In genomic region chr19:44928185-44928584, GRCm38 (mm10) we compare ENCODE assay signal across 18 mouse cellular contexts. TPM values are rescaled to one million over a fixed set of nuclear protein-coding genes. Genes with fewer than 3 reads are reported as not detected.
DNase-seq lines count a peak whose midpoint lies in the region; ATAC-seq lines count a peak whose summit lies in the region.
"Had no signal": no experiment of that assay in that cellular context is flagged by ENCODE, and none has a peak within 500 bp of the region (broad histone marks: within the 10 kb centered on the region; RNA-seq: fewer than 3 reads in every experiment).

No protein-coding gene starts in this region.

- H3K36me3 ChIP-seq in kidney, embryonic 16.5 days (ENCODE audit: insufficient read depth, low read length) = no peaks in the 10 kb centered on the region
- no peaks in the 10 kb centered on the region for H3K36me3 ChIP-seq in embryonic facial prominence, embryonic 12.5 days
- H3K36me3 ChIP-seq in heart, embryonic 16.5 days (ENCODE audit: control insufficient read depth, insufficient read depth) = no peaks in the 10 kb centered on the region; the same call in 1 of the 2 replicates
- peaks cover 5% of the 10 kb centered on the region; the same call in 1 of the 2 replicates for H3K36me3 ChIP-seq in liver, embryonic 13.5 days
- H3K36me3 ChIP-seq: forebrain, embryonic 12.5 days; hindbrain, embryonic 15.5 days; limb, embryonic 13.5 days; neural tube, embryonic 15.5 days had no signal

- WGBS in kidney, embryonic 16.5 days = 53% methylated on average over 8 of the region's 8 CpGs
- 58% methylated on average over 8 of the region's 8 CpGs for WGBS in embryonic facial prominence, embryonic 12.5 days
- 20% methylated on average over 8 of the region's 8 CpGs for WGBS in heart, embryonic 16.5 days
- WGBS in liver, embryonic 13.5 days (ENCODE audit: insufficient replicate concordance) = 37% methylated on average over 8 of the region's 8 CpGs

- no peak overlapping the region for H3K9ac ChIP-seq in kidney, embryonic 16.5 days (replicated peaks; ENCODE audit: low read length)
- no peak overlapping the region for H3K9ac ChIP-seq in embryonic facial prominence, embryonic 12.5 days
- peak overlapping the region; percentile 52 for H3K9ac ChIP-seq in heart, embryonic 16.5 days (ENCODE audit: low read length)
- peak overlapping the region; percentile 22; the same call in 1 of the 2 replicates for H3K9ac ChIP-seq in liver, embryonic 13.5 days
- H3K9ac ChIP-seq: forebrain, embryonic 12.5 days; hindbrain, embryonic 15.5 days; limb, embryonic 13.5 days; neural tube, embryonic 15.5 days had no signal

- ATAC-seq in kidney, embryonic 16.5 days (ENCODE audit: low FRiP score, low TSS enrichment) = no peak
- no peak for ATAC-seq in embryonic facial prominence, embryonic 12.5 days (ENCODE audit: insufficient number of reproducible peaks, insufficient read depth, low FRiP score, low TSS enrichment)
- no peak for ATAC-seq in heart, embryonic 16.5 days (replicated peaks; ENCODE audit: extremely low read depth, insufficient read depth, low FRiP score)
- no peak for ATAC-seq in liver, embryonic 13.5 days (ENCODE audit: low read depth)
- ATAC-seq: Patski had no signal

- H3K4me1 ChIP-seq in kidney, embryonic 16.5 days (ENCODE audit: insufficient read depth, low read length) = peaks cover 35% of the 10 kb centered on the region
- peaks cover 29% of the 10 kb centered on the region for H3K4me1 ChIP-seq in embryonic facial prominence, embryonic 12.5 days
- peaks cover 41% of the 10 kb centered on the region for H3K4me1 ChIP-seq in heart, embryonic 16.5 days (ENCODE audit: control insufficient read depth, insufficient read depth, low read length)
- peaks cover 35% of the 10 kb centered on the region for H3K4me1 ChIP-seq in liver, embryonic 13.5 days (replicated peaks)

- H3K9me3 ChIP-seq in kidney, embryonic 16.5 days (ENCODE audit: low read length) = no peaks in the 10 kb centered on the region
- no peaks in the 10 kb centered on the region for H3K9me3 ChIP-seq in embryonic facial prominence, embryonic 12.5 days
- H3K9me3 ChIP-seq in heart, embryonic 16.5 days (replicated peaks; ENCODE audit: control insufficient read depth, low read length) = no peaks in the 10 kb centered on the region
- H3K9me3 ChIP-seq in liver, embryonic 13.5 days (replicated peaks) = no peaks in the 10 kb centered on the region
- H3K9me3 ChIP-seq: forebrain, embryonic 12.5 days; hindbrain, embryonic 15.5 days; limb, embryonic 13.5 days; neural tube, embryonic 15.5 days had no signal

- H3K4me3 ChIP-seq in kidney, embryonic 16.5 days (ENCODE audit: low read length) = no peak overlapping the region
- no peak overlapping the region for H3K4me3 ChIP-seq in embryonic facial prominence, embryonic 12.5 days
- peak overlapping the region; percentile 20 for H3K4me3 ChIP-seq in heart, embryonic 16.5 days (ENCODE audit: low read length)
- no peak overlapping the region for H3K4me3 ChIP-seq in liver, embryonic 13.5 days (replicated peaks)
- H3K4me3 ChIP-seq: forebrain, embryonic 12.5 days; hindbrain, embryonic 15.5 days; limb, embryonic 13.5 days; neural tube, embryonic 15.5 days had no signal

- H3K27ac ChIP-seq in kidney, embryonic 16.5 days (ENCODE audit: low read length) = 0 out of 2 replicates have a peak overlapping the region, but pooled peaks have one; percentile 18
- peak overlapping the region; percentile 83 for H3K27ac ChIP-seq in embryonic facial prominence, embryonic 12.5 days
- H3K27ac ChIP-seq in heart, embryonic 16.5 days (ENCODE audit: low read length) = peak overlapping the region; percentile 85
- no peak overlapping the region for H3K27ac ChIP-seq in liver, embryonic 13.5 days
- H3K27ac ChIP-seq: forebrain, embryonic 12.5 days; hindbrain, embryonic 15.5 days; neural tube, embryonic 15.5 days had no signal

- H3K4me2 ChIP-seq in kidney, embryonic 16.5 days (replicated peaks; ENCODE audit: low read depth, low read length) = no peak overlapping the region
- no peak overlapping the region for H3K4me2 ChIP-seq in embryonic facial prominence, embryonic 12.5 days (replicated peaks)
- peak overlapping the region; percentile 56 for H3K4me2 ChIP-seq in heart, embryonic 16.5 days (ENCODE audit: low read depth, low read length)
- H3K4me2 ChIP-seq in liver, embryonic 13.5 days = no peak overlapping the region
- H3K4me2 ChIP-seq: forebrain, embryonic 12.5 days; hindbrain, embryonic 15.5 days; limb, embryonic 13.5 days; neural tube, embryonic 15.5 days had no signal

- H3K27me3 ChIP-seq in kidney, embryonic 16.5 days (ENCODE audit: insufficient read depth, low read length) = no peaks in the 10 kb centered on the region
- H3K27me3 ChIP-seq in embryonic facial prominence, embryonic 12.5 days = no peaks in the 10 kb centered on the region
- no peaks in the 10 kb centered on the region for H3K27me3 ChIP-seq in heart, embryonic 16.5 days (ENCODE audit: control insufficient read depth, insufficient read depth, low read length)
- no peaks in the 10 kb centered on the region; the same call in 1 of the 2 replicates for H3K27me3 ChIP-seq in liver, embryonic 13.5 days
- H3K27me3 ChIP-seq: hindbrain, embryonic 15.5 days; limb, embryonic 13.5 days; neural tube, embryonic 15.5 days; Patski had no signal

- no peak for DNase-seq in kidney, adult 18-20 months
- DNase-seq in liver, embryonic 13.5 days = no peak
- DNase-seq in spleen, postnatal 14 days (ENCODE audit: low spot score in 2 of 2) = no peak
- DNase-seq in layer of hippocampus, postnatal 36 days = no peak
- DNase-seq: cerebellum, adult 9-11 months; gastrocnemius, postnatal 36 days; kidney, postnatal 25 days; lung, postnatal 14 days; right cerebral cortex, adult 18-20 months; thymus, postnatal 25 days had no signal

RNA-seq across cellular contexts. Expression of gene Slf2, which starts 2.8 kb away (rescaled TPM):
- 38.7 and 46.0 TPM in 2 replicates for polyA plus RNA-seq in kidney, embryonic 16.5 days (2015; fragmentation: Nextera tagmentation; extraction: Ambion mirVana)
- 50.1 and 51.6 TPM in 2 replicates for polyA plus RNA-seq in embryonic facial prominence, embryonic 12.5 days (2016; fragmentation: Nextera tagmentation; extraction: Ambion mirVana)
- polyA plus RNA-seq in heart, embryonic 16.5 days (2015; fragmentation: Nextera tagmentation; extraction: Ambion mirVana) = 30.9 and 35.5 TPM in 2 replicates
- polyA plus RNA-seq in liver, embryonic 13.5 days (2015; fragmentation: Nextera tagmentation; extraction: Ambion mirVana) = 12.6 and 17.7 TPM in 2 replicates
- total RNA-seq in layer of hippocampus, postnatal 36 days (2021) = 10 to 100 TPM; 39.5 to 46.2 TPM

Comparison
In these comparisons a context has a peak if more than half of its experiments do, and no peak if none do; other contexts are left out.
1. H3K9ac ChIP-seq: peak in heart, embryonic 16.5 days (single experiment) and liver, embryonic 13.5 days (single experiment); none in kidney, embryonic 16.5 days (single experiment) and embryonic facial prominence, embryonic 12.5 days (single experiment).